Mouse (Mus musculus): ENCODE results near the gene Pate1.

Gene Pate1

GRCm38 (mm10) chr9:35687013-35687412 lies at the start of gene Pate1:
TSS of gene Pate1 (minus strand) at chr9:35687390.
- no peak for DNase-seq (ENCODE audit: low spot score)

- DNase-seq (ENCODE audit: low spot score), result no peak
Observed at GRCm38 (mm10) chr9:35707265-35707664, 20.1 kb upstream of the Pate1 start.

- no peak for DNase-seq (ENCODE audit: low spot score)
Observed at GRCm38 (mm10) chr9:35691924-35692323, 4.7 kb upstream of the Pate1 start.

GRCm38 (mm10) chr9:35673557-35673956 lies 13.6 kb downstream of the Pate1 start:
- DNase-seq (ENCODE audit: low spot score), result no peak

- DNase-seq (ENCODE audit: low spot score), result no peak
Observed at GRCm38 (mm10) chr9:35648102-35648501, 39.1 kb downstream of the Pate1 start, which contains the start of gene Pate3. TSS of gene Pate3 (minus strand) at chr9:35648202.
